Mouse (Mus musculus): Measurements from ENCODE around the gene Slc37a1.

GRCm38 (mm10) chr17:31342191-31342590 is 55.6 kb downstream of the Slc37a1 start:
- TF ChIP-seq MAX (IDR thresholded peaks at IDR 0.05; ENCODE audit: low read length) (no peak), CTCF (conservative IDR thresholded peaks at IDR 0.05 in 1 of 2, IDR thresholded peaks at IDR 0.05 in 1 of 2; ENCODE audit: low read depth in 2 of 2, low read length in 2 of 2) (no peak), ZC3H11A (IDR thresholded peaks at IDR 0.05; ENCODE audit: low read depth, low read length) (no peak), ETS1 (conservative IDR thresholded peaks at IDR 0.05; ENCODE audit: low read depth, low read length) (no peak), POLR2A (IDR thresholded peaks at IDR 0.05; ENCODE audit: low read depth, low read length) (no peak), GABPA (IDR thresholded peaks at IDR 0.05; ENCODE audit: insufficient replicate concordance, low read depth, low read length) (no peak), ZMIZ1 (IDR thresholded peaks at IDR 0.05; ENCODE audit: low read depth, low read length) (no peak), NRF1 (IDR thresholded peaks at IDR 0.05; ENCODE audit: low read depth, low read length) (no peak), TCF12 (IDR thresholded peaks at IDR 0.05; ENCODE audit: low read depth, low read length) (no peak), POLR2AphosphoS2 (IDR thresholded peaks at IDR 0.05; ENCODE audit: low read depth, low read length) (no peak), CHD2 (IDR thresholded peaks at IDR 0.05; ENCODE audit: low read length) (no peak), PAX5 (IDR thresholded peaks at IDR 0.05; ENCODE audit: low read length) (no peak), RCOR1 (conservative IDR thresholded peaks at IDR 0.05; ENCODE audit: low read depth, low read length) (no peak), RAD21 (IDR thresholded peaks at IDR 0.05; ENCODE audit: low read depth, low read length) (no peak)
